8 mouse cellular contexts compared by ENCODE assay signal in genomic region chr13:23525901-23526300, GRCm38 (mm10). TPM values are rescaled to one million over a fixed set of nuclear protein-coding genes. Genes with fewer than 3 reads are reported as not detected.
DNase-seq lines count a peak whose midpoint lies in the region; ATAC-seq and TF ChIP-seq lines count a peak whose summit lies in the region.

No protein-coding gene starts in this region.

- H3K4me3 ChIP-seq in layer of hippocampus, adult 2 months: peak overlapping the region; percentile 67
- H3K4me3 ChIP-seq in bone marrow, adult 2 months (replicated peaks; ENCODE audit: control insufficient read depth, low read depth, low read length): peak overlapping the region; percentile 6
- peak overlapping the region; percentile 50 for H3K4me3 ChIP-seq in hindbrain, embryonic 13.5 days
- H3K4me3 ChIP-seq in midbrain, embryonic 16.5 days (ENCODE audit: low read depth, low read length): peak overlapping the region; percentile 35

- H3K4me1 ChIP-seq in bone marrow, adult 2 months (ENCODE audit: control insufficient read depth, insufficient read depth, low read length): no peaks in the 10 kb centered on the region; the same call in 1 of the 2 replicates
- H3K4me1 ChIP-seq in hindbrain, embryonic 13.5 days (replicated peaks): peaks cover 18% of the 10 kb centered on the region
- peaks cover 15% of the 10 kb centered on the region for H3K4me1 ChIP-seq in midbrain, embryonic 16.5 days (ENCODE audit: control insufficient read depth, insufficient read depth, low read length)

- no peak for TF ChIP-seq POLR2A in bone marrow, adult 2 months (IDR thresholded peaks at IDR 0.05; ENCODE audit: borderline replicate concordance, control insufficient read depth, low read depth, low read length)

- no peak for TF ChIP-seq CTCF in layer of hippocampus, adult 2 months (conservative IDR thresholded peaks at IDR 0.05)
- TF ChIP-seq CTCF in bone marrow, adult 2 months (IDR thresholded peaks at IDR 0.05; ENCODE audit: control insufficient read depth, insufficient read depth, low read length): no peak

- no peak for ATAC-seq in hindbrain, embryonic 13.5 days (ENCODE audit: low FRiP score)
- no peak for ATAC-seq in midbrain, embryonic 16.5 days
- ATAC-seq in monocyte, adult 5-6 weeks (replicated peaks; ENCODE audit: insufficient number of reproducible peaks, low FRiP score, low TSS enrichment, poor library complexity, severe bottlenecking): no peak

- H3K27ac ChIP-seq in layer of hippocampus, adult 2 months: no peak overlapping the region
- H3K27ac ChIP-seq in bone marrow, adult 2 months (ENCODE audit: control insufficient read depth, insufficient read depth, low read depth, low read length, poor library complexity): no peak overlapping the region
- no peak overlapping the region for H3K27ac ChIP-seq in hindbrain, embryonic 13.5 days
- no peak overlapping the region for H3K27ac ChIP-seq in midbrain, embryonic 16.5 days (ENCODE audit: low read length)

- DNase-seq in layer of hippocampus, adult 2 months (ENCODE audit: low spot score in 2 of 2): no peak
- DNase-seq in layer of hippocampus, adult 8-10 months (ENCODE audit: low spot score in 2 of 2): no peak
- no peak for DNase-seq in spleen, adult 12 weeks (ENCODE audit: low spot score)
- no peak for DNase-seq in adrenal gland, postnatal 25 days

- WGBS in bone marrow, adult 2 months: 4% methylated on average over 10 of the region's 10 CpGs
- 2% methylated on average over 10 of the region's 10 CpGs for WGBS in hindbrain, embryonic 13.5 days
- WGBS in midbrain, embryonic 16.5 days: 3% methylated on average over 10 of the region's 10 CpGs

- peak overlapping the region; percentile 51 for H3K4me2 ChIP-seq in hindbrain, embryonic 13.5 days
- H3K4me2 ChIP-seq in midbrain, embryonic 16.5 days (ENCODE audit: low read length): peak overlapping the region; percentile 60

- 0 out of 2 replicates have a peak overlapping the region, but pooled peaks have one; percentile 9 for H3K9ac ChIP-seq in hindbrain, embryonic 13.5 days
- no peak overlapping the region for H3K9ac ChIP-seq in midbrain, embryonic 16.5 days (ENCODE audit: low read depth, low read length)

- H3K36me3 ChIP-seq in hindbrain, embryonic 13.5 days: no peaks in the 10 kb centered on the region
- H3K36me3 ChIP-seq in midbrain, embryonic 16.5 days (ENCODE audit: control insufficient read depth, insufficient read depth, low read length): no peaks in the 10 kb centered on the region

- H3K27me3 ChIP-seq in hindbrain, embryonic 13.5 days: no peaks in the 10 kb centered on the region
- H3K27me3 ChIP-seq in midbrain, embryonic 16.5 days (ENCODE audit: control insufficient read depth, insufficient read depth, low read depth, low read length): no peaks in the 10 kb centered on the region

- no peaks in the 10 kb centered on the region for H3K9me3 ChIP-seq in hindbrain, embryonic 13.5 days
- no peaks in the 10 kb centered on the region for H3K9me3 ChIP-seq in midbrain, embryonic 16.5 days (replicated peaks; ENCODE audit: control insufficient read depth, low read length, poor library complexity, severe bottlenecking)

RNA-seq across cellular contexts. Expression of gene Hist1h4h, which starts 4.9 kb away (rescaled TPM):
- 100 to 1,000 TPM; 333 to 344 TPM for total RNA-seq in layer of hippocampus, adult 2 months (2021)
- total RNA-seq in layer of hippocampus, adult 8-10 months (2022): 100 to 1,000 TPM; 236 to 302 (median 261) TPM
- 23.3 and 39.5 TPM in 2 replicates for polyA plus RNA-seq in bone marrow, adult 2 months (2011; ENCODE audit: insufficient read depth, insufficient read length, low replicate concordance, missing spikeins)
- polyA plus RNA-seq in hindbrain, embryonic 13.5 days (2015; fragmentation: Nextera tagmentation; extraction: Ambion mirVana): 4.2 and 5.7 TPM in 2 replicates
- 1.5 and 3.0 TPM in 2 replicates for polyA plus RNA-seq in midbrain, embryonic 16.5 days (2015; fragmentation: Nextera tagmentation; extraction: Ambion mirVana)
- 24.5 to 149 TPM (median 46.4 TPM) in 3 replicates for total RNA-seq in monocyte, adult 5-6 weeks (2017)
- 474 and 516 TPM in 2 replicates for total RNA-seq in adrenal gland, postnatal 25 days (2021)

RNA-seq across cellular contexts. Expression of gene Hist1h2af, which starts 7.8 kb away (rescaled TPM):
- 10 to 100 TPM in 1 of 2 experiments, 1 to 10 TPM in 1; 6.9 to 12.2 TPM for total RNA-seq in layer of hippocampus, adult 2 months (2021)
- 1 to 10 TPM in 3 of 4 experiments, not detected in 1; 1.6 to 6.5 (median 1.8) TPM for total RNA-seq in layer of hippocampus, adult 8-10 months (2022)
- polyA plus RNA-seq in bone marrow, adult 2 months (2011; ENCODE audit: insufficient read depth, insufficient read length, low replicate concordance, missing spikeins): 105 and 151 TPM in 2 replicates
- polyA plus RNA-seq in hindbrain, embryonic 13.5 days (2015; fragmentation: Nextera tagmentation; extraction: Ambion mirVana): 2.4 TPM in 1 of 2 replicates, not detected in the other
- polyA plus RNA-seq in midbrain, embryonic 16.5 days (2015; fragmentation: Nextera tagmentation; extraction: Ambion mirVana): not detected in 2 replicates
- total RNA-seq in monocyte, adult 5-6 weeks (2017): 1.4 to 11.6 TPM in 2 of 3 replicates, not detected in the other
- total RNA-seq in adrenal gland, postnatal 25 days (2021): 63.3 and 106 TPM in 2 replicates

RNA-seq across cellular contexts. Expression of gene Hist1h3g, which starts 9.3 kb away (rescaled TPM):
- total RNA-seq in layer of hippocampus, adult 2 months (2021): 1 to 10 TPM; 3.6 to 5.5 TPM
- 1 to 10 TPM; 1.2 to 3.4 (median 2.2) TPM for total RNA-seq in layer of hippocampus, adult 8-10 months (2022)
- polyA plus RNA-seq in bone marrow, adult 2 months (2011; ENCODE audit: insufficient read depth, insufficient read length, low replicate concordance, missing spikeins): 16.1 and 17.7 TPM in 2 replicates
- 1.8 and 3.0 TPM in 2 replicates for polyA plus RNA-seq in hindbrain, embryonic 13.5 days (2015; fragmentation: Nextera tagmentation; extraction: Ambion mirVana)
- not detected in 2 replicates for polyA plus RNA-seq in midbrain, embryonic 16.5 days (2015; fragmentation: Nextera tagmentation; extraction: Ambion mirVana)
- not detected in 3 replicates for total RNA-seq in monocyte, adult 5-6 weeks (2017)
- total RNA-seq in adrenal gland, postnatal 25 days (2021): 24.0 and 39.4 TPM in 2 replicates

RNA-seq across cellular contexts. Expression of gene Hist1h2bh, which starts 17.3 kb away (rescaled TPM):
- 1 to 10 TPM in 1 of 2 experiments, under 1 TPM in 1; 0.39 to 1.2 TPM for total RNA-seq in layer of hippocampus, adult 2 months (2021)
- total RNA-seq in layer of hippocampus, adult 8-10 months (2022): under 1 TPM; 0.34 to 0.73 (median 0.61) TPM
- 6.8 and 11.4 TPM in 2 replicates for polyA plus RNA-seq in bone marrow, adult 2 months (2011; ENCODE audit: insufficient read depth, insufficient read length, low replicate concordance, missing spikeins)
- 0.29 TPM in 1 of 2 replicates, not detected in the other for polyA plus RNA-seq in hindbrain, embryonic 13.5 days (2015; fragmentation: Nextera tagmentation; extraction: Ambion mirVana)
- 0.27 TPM in 1 of 2 replicates, not detected in the other for polyA plus RNA-seq in midbrain, embryonic 16.5 days (2015; fragmentation: Nextera tagmentation; extraction: Ambion mirVana)
- total RNA-seq in monocyte, adult 5-6 weeks (2017): 0.21 to 4.4 TPM (median 2.1 TPM) in 3 replicates
- 6.6 and 6.8 TPM in 2 replicates for total RNA-seq in adrenal gland, postnatal 25 days (2021)

RNA-seq across cellular contexts. Expression of gene Hist1h3f, which starts 18.0 kb away (rescaled TPM):
- total RNA-seq in layer of hippocampus, adult 2 months (2021): 10 to 100 TPM; 17.7 to 18.3 TPM
- total RNA-seq in layer of hippocampus, adult 8-10 months (2022): 10 to 100 TPM; 12.5 to 15.7 (median 14.2) TPM
- 3.0 and 6.4 TPM in 2 replicates for polyA plus RNA-seq in bone marrow, adult 2 months (2011; ENCODE audit: insufficient read depth, insufficient read length, low replicate concordance, missing spikeins)
- polyA plus RNA-seq in hindbrain, embryonic 13.5 days (2015; fragmentation: Nextera tagmentation; extraction: Ambion mirVana): 0.38 TPM in 1 of 2 replicates, not detected in the other
- polyA plus RNA-seq in midbrain, embryonic 16.5 days (2015; fragmentation: Nextera tagmentation; extraction: Ambion mirVana): not detected in 2 replicates
- 0.53 to 21.8 TPM (median 16.4 TPM) in 3 replicates for total RNA-seq in monocyte, adult 5-6 weeks (2017)
- total RNA-seq in adrenal gland, postnatal 25 days (2021): 33.9 and 36.7 TPM in 2 replicates

Comparison
In these comparisons a context has a peak if more than half of its experiments do, and no peak if none do; other contexts are left out.
1. H3K4me3 ChIP-seq: peak in every context shown above with its lines; median percentile 67 in layer of hippocampus, adult 2 months; 50 in hindbrain, embryonic 13.5 days; 35 in midbrain, embryonic 16.5 days; 6 in bone marrow, adult 2 months.